In genomic region chr3:89764119-89764724, GRCm38 (mm10) we compare ENCODE assay signal across 8 mouse cellular contexts. TPM values are rescaled to one million over a fixed set of nuclear protein-coding genes. Genes with fewer than 3 reads are reported as not detected.
DNase-seq lines count a peak whose midpoint lies in the region; ATAC-seq lines count a peak whose summit lies in the region.

Chrnb2 (minus strand) TSS chr3:89764632.

- ATAC-seq in intestine, embryonic 15.5 days = peak; percentile 96
- ATAC-seq in limb, embryonic 11.5 days (ENCODE audit: insufficient number of reproducible peaks, low FRiP score, low TSS enrichment, low read depth) = peak; percentile 82
- peak; percentile 78 for ATAC-seq in midbrain, embryonic 12.5 days (ENCODE audit: low FRiP score, low read depth)

- 0 out of 2 replicates have a peak, but pooled peaks cover 5% of the 10 kb centered on the region for H3K4me1 ChIP-seq in intestine, embryonic 15.5 days (replicated peaks)
- H3K4me1 ChIP-seq in limb, embryonic 11.5 days (ENCODE audit: control insufficient read depth, insufficient read depth, low read length) = no peaks in the 10 kb centered on the region
- peaks cover 34% of the 10 kb centered on the region for H3K4me1 ChIP-seq in midbrain, embryonic 12.5 days

- whole genome bisulfite sequencing in intestine, embryonic 15.5 days = under 1% methylated on average over 36 of the region's 36 CpGs
- under 1% methylated on average over 36 of the region's 36 CpGs for WGBS in limb, embryonic 11.5 days
- under 1% methylated on average over 36 of the region's 36 CpGs for WGBS in midbrain, embryonic 12.5 days

- H3K36me3 ChIP-seq in intestine, embryonic 15.5 days = no peaks in the 10 kb centered on the region
- H3K36me3 ChIP-seq in limb, embryonic 11.5 days (ENCODE audit: control insufficient read depth, insufficient read depth, low read length) = no peaks in the 10 kb centered on the region
- H3K36me3 ChIP-seq in midbrain, embryonic 12.5 days = peaks cover 19% of the 10 kb centered on the region

- no peaks in the 10 kb centered on the region; the same call in 1 of the 2 replicates for H3K27me3 ChIP-seq in intestine, embryonic 15.5 days (replicated peaks)
- H3K27me3 ChIP-seq in limb, embryonic 11.5 days (ENCODE audit: control insufficient read depth, insufficient read depth, low read length) = no peaks in the 10 kb centered on the region
- peaks cover 15% of the 10 kb centered on the region; the same call in 1 of the 2 replicates for H3K27me3 ChIP-seq in midbrain, embryonic 12.5 days

- H3K9ac ChIP-seq in intestine, embryonic 15.5 days = no peak within 1 kb of the TSS
- H3K9ac ChIP-seq in limb, embryonic 11.5 days (ENCODE audit: low read length) = no peak within 1 kb of the TSS
- peak within 1 kb of the TSS; percentile 65 for H3K9ac ChIP-seq in midbrain, embryonic 12.5 days (replicated peaks)

- H3K4me3 ChIP-seq in intestine, embryonic 15.5 days (replicated peaks) = peak within 1 kb of the TSS; percentile 12
- no peak within 1 kb of the TSS for H3K4me3 ChIP-seq in limb, embryonic 11.5 days (ENCODE audit: low read depth, low read length)
- H3K4me3 ChIP-seq in midbrain, embryonic 12.5 days = peak within 1 kb of the TSS; percentile 53

- peak within 1 kb of the TSS; percentile 45 for H3K4me2 ChIP-seq in intestine, embryonic 15.5 days (replicated peaks)
- peak within 1 kb of the TSS; percentile 32 for H3K4me2 ChIP-seq in limb, embryonic 11.5 days (ENCODE audit: low read depth, severe bottlenecking)
- peak within 1 kb of the TSS; percentile 59 for H3K4me2 ChIP-seq in midbrain, embryonic 12.5 days (replicated peaks)

- peak; percentile 71 to 89 for DNase-seq in adrenal gland, adult (ENCODE audit: inconsistent age in 2 of 2, low spot score in 1 of 2)
- DNase-seq in adrenal gland, adult 8-10 months = no peak
- peak; percentile 83 for DNase-seq in embryo, embryonic 9.5 days (ENCODE audit: extremely low spot score)
- DNase-seq in heart, adult 11 months = peak; percentile 94
- peak; percentile 93 for DNase-seq in limb, embryonic 11.5 days (ENCODE audit: low spot score)
- peak; percentile 44 for DNase-seq in skeletal muscle tissue, adult 2 months (ENCODE audit: low read depth, low spot score)

- no peak within 1 kb of the TSS for H3K27ac ChIP-seq in intestine, embryonic 15.5 days
- H3K27ac ChIP-seq in limb, embryonic 11.5 days (replicated peaks; ENCODE audit: low read depth, low read length) = no peak within 1 kb of the TSS
- peak within 1 kb of the TSS; percentile 90 for H3K27ac ChIP-seq in midbrain, embryonic 12.5 days (replicated peaks)

- H3K9me3 ChIP-seq in intestine, embryonic 15.5 days = no peaks in the 10 kb centered on the region
- H3K9me3 ChIP-seq in limb, embryonic 11.5 days (ENCODE audit: control insufficient read depth, low read length) = no peaks in the 10 kb centered on the region
- H3K9me3 ChIP-seq in midbrain, embryonic 12.5 days = no peaks in the 10 kb centered on the region

RNA-seq across cellular contexts. Expression of gene Chrnb2, which starts in this region (rescaled TPM):
- total RNA-seq in adrenal gland, adult 8-10 months (2022) = 1 to 10 TPM; 4.9 to 7.5 (median 5.6) TPM
- polyA plus RNA-seq in intestine, embryonic 15.5 days (2015; fragmentation: Nextera tagmentation; extraction: Ambion mirVana) = 1.6 and 1.7 TPM in 2 replicates
- 0.23 and 0.77 TPM in 2 replicates for polyA plus RNA-seq in limb, embryonic 11.5 days (2014; fragmentation: Nextera tagmentation; extraction: Ambion mirVana)
- polyA plus RNA-seq in midbrain, embryonic 12.5 days (2016; fragmentation: Nextera tagmentation; extraction: Ambion mirVana) = 24.7 and 26.2 TPM in 2 replicates

Comparison
In these comparisons a context has a peak if more than half of its experiments do, and no peak if none do; other contexts are left out.
1. Peak in DNase-seq, ATAC-seq and H3K4me2 ChIP-seq in limb, embryonic 11.5 days; RNA of the gene not detected or under 1 TPM.